Mouse (Mus musculus): ENCODE measurements around the gene Slit1. TPM values are rescaled to one million over a fixed set of nuclear protein-coding genes. Genes with fewer than 3 reads are reported as not detected.

Gene Slit1
- total RNA-seq, 4 experiments from 2014 or later: 43.6 to 51.7 (median 48.7) TPM

GRCm38 (mm10) chr19:41656671-41657070, 86.8 kb downstream of the Slit1 start:
- DNase-seq (ENCODE audit: low spot score in 2 of 2): no peak

- DNase-seq (ENCODE audit: low spot score in 2 of 2): peak in 1 of 2 experiments; percentile 84
Measured at GRCm38 (mm10) chr19:41655970-41656369, 87.5 kb downstream of the Slit1 start.

- DNase-seq (ENCODE audit: low spot score in 2 of 2): no peak
Measured at GRCm38 (mm10) chr19:41655089-41655783, 88.2 kb downstream of the Slit1 start.

GRCm38 (mm10) chr19:41651967-41652366, 91.5 kb downstream of the Slit1 start:
- no peak for DNase-seq (ENCODE audit: low spot score in 2 of 2)

- peak in 1 of 2 experiments; percentile 32 for DNase-seq (ENCODE audit: low spot score in 2 of 2)
Measured at GRCm38 (mm10) chr19:41649394-41649793, 94.1 kb downstream of the Slit1 start.

- peak; percentile 54 to 58 for DNase-seq (ENCODE audit: low spot score in 2 of 2)
Measured at GRCm38 (mm10) chr19:41646947-41647631, 96.4 kb downstream of the Slit1 start.

GRCm38 (mm10) chr19:41643010-41643409, 100.5 kb downstream of the Slit1 start:
- DNase-seq (ENCODE audit: low spot score in 2 of 2): no peak

- no peak for DNase-seq (ENCODE audit: low spot score in 2 of 2)
Measured at GRCm38 (mm10) chr19:41634999-41635398, 108.5 kb downstream of the Slit1 start.

GRCm38 (mm10) chr19:41634099-41634498, 109.4 kb downstream of the Slit1 start:
- no peak for DNase-seq (ENCODE audit: low spot score in 2 of 2)

GRCm38 (mm10) chr19:41629532-41629931, 113.9 kb downstream of the Slit1 start:
- peak in 1 of 2 experiments; percentile 50 for DNase-seq (ENCODE audit: low spot score in 2 of 2)

GRCm38 (mm10) chr19:41628970-41629369, 114.5 kb downstream of the Slit1 start:
- DNase-seq (ENCODE audit: low spot score in 2 of 2): no peak

GRCm38 (mm10) chr19:41620366-41621092, 122.9 kb downstream of the Slit1 start:
- no peak for DNase-seq (ENCODE audit: low spot score in 2 of 2)

GRCm38 (mm10) chr19:41618771-41619385, 124.6 kb downstream of the Slit1 start:
- no peak for DNase-seq (ENCODE audit: low spot score in 2 of 2)

- DNase-seq (ENCODE audit: low spot score in 2 of 2): no peak
Measured at GRCm38 (mm10) chr19:41618153-41618657, 125.3 kb downstream of the Slit1 start.

- DNase-seq (ENCODE audit: low spot score in 2 of 2): no peak
Measured at GRCm38 (mm10) chr19:41617102-41617501, 126.4 kb downstream of the Slit1 start.

GRCm38 (mm10) chr19:41616274-41616673, 127.2 kb downstream of the Slit1 start:
- DNase-seq (ENCODE audit: low spot score in 2 of 2): no peak

- no peak for DNase-seq (ENCODE audit: low spot score in 2 of 2)
Measured at GRCm38 (mm10) chr19:41615606-41616224, 127.8 kb downstream of the Slit1 start.

- DNase-seq (ENCODE audit: low spot score in 2 of 2): no peak
Measured at GRCm38 (mm10) chr19:41613325-41614087, 130.0 kb downstream of the Slit1 start.

- DNase-seq (ENCODE audit: low spot score in 2 of 2): no peak
Measured at GRCm38 (mm10) chr19:41611683-41612082, 131.8 kb downstream of the Slit1 start.
